Mouse (Mus musculus) liver, adult 2 months (tissue): ENCODE measurements around the gene Got2.

Experiments used
- CTCF ChIP-seq: fragments of 200-500 bp; IDR thresholded peaks from 2 replicates; pipeline ENCODE4 v1.5.1; 2011; ENCODE audit warnings: low read depth, low read length, control low read depth
- POLR2A ChIP-seq: fragments of 200-500 bp; IDR thresholded peaks from 2 replicates; pipeline ENCODE4 v1.6.1; 2011; ENCODE audit warnings: low read length, control low read depth; ENCODE audit not compliant: insufficient read depth; ENCODE audit errors: extremely low read depth

DNA sequence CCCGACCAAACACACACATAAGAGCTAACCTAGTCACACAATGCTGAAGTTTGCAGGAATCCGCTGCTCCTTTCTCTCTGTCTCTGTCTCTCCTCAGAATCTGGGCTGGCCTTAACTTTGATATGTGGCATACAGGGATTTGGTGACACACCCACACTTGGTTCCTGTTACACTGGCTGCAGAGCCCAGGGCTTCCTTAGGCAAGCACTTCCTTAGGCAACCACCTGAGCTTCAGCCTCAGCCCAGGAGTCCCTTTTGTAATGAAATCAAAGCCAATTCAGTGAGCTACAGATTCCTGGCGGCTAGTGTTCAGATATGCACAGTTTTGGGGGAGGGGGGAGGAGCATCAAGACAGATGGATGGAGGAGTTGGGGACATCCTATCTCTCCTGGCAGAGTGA, 70.8 kb downstream of the Got2 start:
- TF ChIP-seq CTCF (no peak), POLR2A (no peak)
